Mouse (Mus musculus) brain, embryonic 14.5 days (tissue): ENCODE results near the gene Gnai3.

ENCODE experiments used
- CTCF ChIP-seq: fragments of 200-500 bp; IDR thresholded peaks from 2 replicates; pipeline ENCODE4 v1.5.1; 2012; ENCODE audit warnings: inconsistent platforms, mild to moderate bottlenecking, moderate library complexity, borderline replicate concordance; ENCODE audit not compliant: insufficient read depth, insufficient read length; ENCODE audit errors: extremely low read depth
- POLR2A ChIP-seq: fragments of 200-500 bp; IDR thresholded peaks from 2 replicates; pipeline ENCODE4 v1.6.1; 2012; ENCODE audit warnings: mild to moderate bottlenecking, inconsistent platforms, borderline replicate concordance; ENCODE audit not compliant: poor library complexity, insufficient read depth, insufficient read length, severe bottlenecking; ENCODE audit errors: extremely low read depth

GRCm38 (mm10) chr3:108094146-108094545, 51.8 kb downstream of the Gnai3 start:
- TF ChIP-seq CTCF, result no peak
- TF ChIP-seq POLR2A, result no peak
